Mouse (Mus musculus) ovary, postnatal 36 days (tissue): Measurements from ENCODE around the gene Rps6kc1.

Source experiments
- DNase-seq: peaks from one replicate; pipeline ENCODE4 v3.0.0; 2022; ENCODE audit warnings: low spot score, mixed read lengths

Gene Rps6kc1

GRCm38 (mm10) chr1:190763756-190764155, 147.8 kb downstream of the Rps6kc1 start:
- no peak for DNase-seq

DNA sequence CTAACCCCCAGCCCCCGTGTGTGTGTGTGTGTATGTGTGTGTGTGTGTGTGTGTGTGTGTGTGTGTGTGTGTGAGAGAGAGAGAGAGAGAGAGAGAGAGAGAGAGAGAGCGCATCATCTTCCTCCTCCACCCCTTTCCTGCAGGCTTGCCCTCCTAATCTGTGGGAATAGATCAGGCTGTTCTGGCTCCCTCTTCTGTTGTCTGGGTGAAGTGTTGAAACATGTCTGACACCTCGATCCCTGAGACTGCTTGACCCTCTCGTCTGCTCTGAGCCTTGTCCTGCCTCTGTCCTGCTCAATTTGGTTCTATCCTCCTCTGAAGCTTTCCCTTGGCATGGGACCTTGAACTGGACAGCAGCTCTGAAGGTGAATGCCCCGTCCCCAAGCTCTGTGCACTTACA, 149.8 kb downstream of the Rps6kc1 start:
- DNase-seq = peak; percentile 6

DNA sequence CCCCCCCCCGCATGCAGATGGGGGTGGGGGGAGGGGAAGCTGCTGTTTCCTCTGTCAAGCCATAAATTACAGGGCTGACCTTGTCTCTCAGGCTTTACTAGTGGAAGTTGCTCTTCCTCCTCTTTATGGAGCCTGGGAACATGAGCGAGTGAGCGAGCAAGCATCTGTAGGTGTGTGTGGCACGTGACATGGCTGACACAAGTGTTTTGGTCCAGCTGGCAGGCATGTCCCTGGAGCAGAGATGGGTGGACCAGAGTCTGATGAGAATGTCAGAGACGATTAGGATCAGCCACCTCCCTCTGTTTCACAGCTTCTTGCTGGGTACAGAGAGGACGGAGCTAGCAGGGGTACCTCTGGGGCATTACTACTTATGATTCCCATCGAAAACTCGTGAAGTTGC, 153.7 kb downstream of the Rps6kc1 start:
- no peak for DNase-seq

- DNase-seq = no peak
Measured at GRCm38 (mm10) chr1:190751794-190752570, 159.6 kb downstream of the Rps6kc1 start.

- DNase-seq = no peak
Measured at GRCm38 (mm10) chr1:190748937-190749336, 162.6 kb downstream of the Rps6kc1 start.

DNA sequence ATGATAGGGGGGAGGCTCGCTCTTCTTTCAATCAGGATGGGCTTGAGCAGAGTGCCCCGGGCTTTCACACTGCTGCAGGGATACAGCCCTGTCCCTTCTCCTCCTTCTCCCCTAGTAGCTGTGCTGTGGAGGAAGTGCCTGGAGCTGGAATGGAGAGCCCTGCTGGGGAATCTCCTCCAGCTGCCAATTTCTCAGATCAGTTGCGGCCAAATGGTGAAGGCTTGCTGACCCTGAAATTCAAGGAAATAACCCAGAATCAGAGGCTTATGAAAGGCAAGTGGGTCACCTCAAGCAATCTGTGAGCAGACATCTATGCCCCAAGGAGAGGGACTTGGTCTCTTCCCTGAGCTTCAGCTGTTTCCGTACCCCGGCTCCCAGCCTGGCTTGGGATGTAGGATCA, 170.1 kb downstream of the Rps6kc1 start:
- DNase-seq = no peak

DNA sequence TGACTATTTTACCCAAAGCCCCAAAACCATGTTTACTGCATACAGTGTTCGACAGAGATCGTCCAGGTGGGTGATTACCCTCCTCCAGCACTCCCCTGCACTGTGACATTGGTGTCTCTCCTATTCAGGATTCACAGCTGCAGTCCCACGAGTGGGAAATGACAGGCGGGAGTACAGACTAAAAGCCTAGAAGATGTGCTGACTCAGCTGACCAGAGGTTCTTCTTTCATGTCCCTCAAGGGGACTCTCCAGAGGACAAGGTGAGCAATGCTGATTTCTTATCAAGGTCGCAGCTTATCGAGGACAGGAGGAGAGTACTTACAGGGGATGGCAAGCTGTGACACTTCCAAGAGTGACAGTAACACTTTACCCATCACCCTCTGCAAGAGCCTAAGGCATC, 178.8 kb downstream of the Rps6kc1 start:
- no peak for DNase-seq

DNA sequence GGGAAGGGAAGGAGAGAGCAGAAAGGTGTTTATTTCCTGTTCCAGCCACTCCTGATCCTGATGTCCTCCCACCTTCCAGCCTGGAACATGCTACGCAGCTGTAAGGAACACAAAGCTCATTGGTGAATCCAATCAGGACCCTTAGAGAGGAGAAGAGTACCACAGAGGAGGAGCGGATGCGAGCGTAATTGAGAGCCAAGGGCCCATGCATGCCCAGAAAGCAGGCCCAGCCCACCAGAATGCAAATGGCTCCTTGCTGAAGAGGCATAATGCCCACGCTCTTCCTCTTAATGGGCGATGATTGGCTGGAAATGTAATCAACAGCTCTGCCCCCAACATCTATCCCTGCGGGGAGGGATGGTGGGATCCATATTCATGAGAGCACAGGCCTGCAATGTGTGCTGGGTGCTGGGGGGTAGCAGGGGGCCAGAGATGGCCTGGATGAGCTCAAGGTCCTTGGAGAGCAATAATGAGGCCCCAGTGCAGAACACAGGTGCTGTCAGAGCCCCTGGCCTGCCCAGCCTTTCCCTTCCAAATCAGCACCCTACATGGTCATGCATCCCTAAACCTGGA, 182.0 kb downstream of the Rps6kc1 start:
- no peak for DNase-seq

- DNase-seq = no peak
Measured at GRCm38 (mm10) chr1:190728111-190728651, 183.4 kb downstream of the Rps6kc1 start.

DNA sequence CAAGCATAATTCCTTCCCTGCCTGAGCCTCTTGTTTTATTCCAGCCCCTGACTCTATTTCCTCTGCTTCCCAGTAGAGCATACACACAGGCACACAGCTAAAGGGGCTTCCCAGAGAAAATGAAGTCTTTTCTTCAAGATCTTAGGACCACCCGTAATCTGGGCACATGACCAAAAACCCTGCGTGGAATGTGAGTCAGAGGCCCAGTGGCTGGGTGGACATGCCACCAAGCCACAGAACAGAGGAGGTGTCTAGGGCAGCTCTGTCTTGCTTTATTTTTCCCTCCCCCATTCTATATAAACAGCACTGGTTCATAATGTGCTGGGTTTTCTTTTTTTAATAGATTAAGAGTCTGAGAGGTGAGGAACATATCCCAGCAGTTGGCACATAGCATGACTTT, 184.2 kb downstream of the Rps6kc1 start:
- no peak for DNase-seq

DNA sequence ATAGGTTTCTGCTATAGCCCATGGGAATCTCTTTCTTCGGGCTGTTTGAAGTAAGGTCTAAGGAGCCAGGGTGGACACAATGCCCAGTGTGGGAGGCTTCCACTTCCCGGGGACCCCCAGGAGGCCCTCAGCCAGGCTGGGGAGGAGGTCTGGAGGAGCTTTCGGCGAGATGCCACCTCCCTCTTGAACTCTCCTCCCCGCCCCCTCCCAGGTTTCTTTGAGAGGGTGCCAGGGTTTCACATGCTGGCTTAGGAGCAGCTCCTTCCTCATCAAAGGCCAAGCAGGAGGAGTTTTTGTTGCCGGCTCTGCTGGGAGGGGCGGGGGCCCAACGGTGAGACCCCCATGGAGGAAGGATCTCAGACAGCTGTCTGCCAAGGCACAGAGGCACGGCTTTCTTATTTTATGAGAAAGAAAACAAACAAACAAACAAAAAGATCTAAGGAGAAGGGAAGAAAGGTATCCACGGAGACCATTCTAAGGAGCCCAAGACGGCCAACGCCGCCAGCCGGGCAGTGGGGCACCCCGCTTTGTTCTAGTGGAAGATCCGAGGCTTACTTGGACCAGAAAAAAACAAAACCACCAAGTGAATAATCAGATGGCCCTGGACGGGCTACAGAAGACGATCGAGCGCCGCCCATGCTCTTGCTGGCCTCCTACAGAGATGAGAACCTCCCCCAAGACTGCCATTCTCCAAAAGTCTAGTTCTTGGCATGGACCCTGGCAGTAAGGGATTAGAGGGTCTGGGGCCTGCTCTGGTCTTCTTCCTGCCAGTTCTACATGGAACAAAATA, 186.8 kb downstream of the Rps6kc1 start:
- peak; percentile 20 for DNase-seq

- DNase-seq = no peak
Measured at GRCm38 (mm10) chr1:190723926-190724430, 187.6 kb downstream of the Rps6kc1 start.

DNA sequence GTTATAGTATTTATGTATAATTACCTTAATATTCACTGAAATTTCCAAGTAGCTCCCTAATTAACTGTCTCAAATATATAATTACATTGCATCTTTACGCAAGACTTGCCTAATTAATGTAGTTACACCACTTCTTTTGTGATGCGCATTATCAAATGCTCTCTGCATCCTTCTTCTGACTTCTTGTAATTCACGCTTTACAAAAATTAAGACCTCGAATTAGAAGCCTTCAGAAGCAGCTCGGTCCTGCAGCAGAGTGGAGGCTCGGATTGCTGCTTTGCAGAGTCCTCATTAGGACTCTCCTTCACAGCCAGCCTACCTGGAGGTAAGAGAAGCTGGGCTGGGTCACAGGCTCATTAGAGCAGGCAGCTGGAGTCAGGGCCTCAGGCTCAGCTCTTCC, 197.7 kb downstream of the Rps6kc1 start:
- no peak for DNase-seq

- no peak for DNase-seq
Measured at GRCm38 (mm10) chr1:190697576-190697975, 214.0 kb downstream of the Rps6kc1 start.

GRCm38 (mm10) chr1:190695589-190695988, 216.0 kb downstream of the Rps6kc1 start:
- DNase-seq = peak; percentile 57

- peak; percentile 36 for DNase-seq
Measured at GRCm38 (mm10) chr1:190690528-190691262, 220.9 kb downstream of the Rps6kc1 start.

GRCm38 (mm10) chr1:190683060-190683459, 228.5 kb downstream of the Rps6kc1 start:
- DNase-seq = no peak

DNA sequence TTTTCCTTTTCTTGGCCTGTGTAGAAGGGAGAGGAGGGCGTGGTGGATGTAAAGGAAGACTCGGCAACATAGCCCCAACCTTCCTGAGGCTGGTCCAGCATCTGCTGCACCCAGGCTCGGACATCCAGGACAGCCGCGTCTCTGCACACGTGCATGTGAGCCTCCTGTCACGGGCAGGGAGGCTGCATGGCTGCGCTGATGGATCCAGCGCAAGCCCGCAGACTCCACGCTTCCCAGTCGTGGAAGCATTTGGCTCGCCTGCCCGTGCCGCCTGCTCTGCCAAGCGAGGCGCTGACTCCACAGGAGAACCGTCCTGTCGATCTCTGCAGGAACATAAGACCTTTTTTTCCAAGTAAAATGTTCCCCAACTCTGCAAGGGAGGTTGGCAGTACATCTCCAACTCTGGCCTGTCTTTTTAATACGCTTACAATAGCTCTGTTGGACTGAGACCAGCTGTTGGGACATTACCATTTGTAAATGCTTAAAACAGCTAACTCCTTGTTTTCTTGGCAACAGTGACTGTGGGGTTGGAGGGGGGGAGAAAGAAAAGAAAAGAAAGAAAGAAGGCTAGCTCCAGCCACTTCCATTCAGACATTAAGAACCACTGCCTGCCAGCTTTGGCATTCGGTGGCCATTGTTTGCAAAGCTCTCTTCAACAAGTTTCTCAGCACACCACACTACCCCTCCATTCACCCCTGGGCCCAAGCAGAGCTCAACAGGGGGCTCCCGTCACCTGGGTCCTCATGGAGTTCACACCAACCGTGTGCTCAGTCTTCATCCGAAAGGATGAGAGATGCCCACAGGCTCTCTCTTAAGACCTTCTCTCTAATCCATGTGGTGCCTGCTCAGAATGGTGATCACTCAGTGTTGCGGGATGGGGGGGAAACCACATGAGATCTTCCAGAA, 229.3 kb downstream of the Rps6kc1 start:
- DNase-seq = peak; percentile 33

DNA sequence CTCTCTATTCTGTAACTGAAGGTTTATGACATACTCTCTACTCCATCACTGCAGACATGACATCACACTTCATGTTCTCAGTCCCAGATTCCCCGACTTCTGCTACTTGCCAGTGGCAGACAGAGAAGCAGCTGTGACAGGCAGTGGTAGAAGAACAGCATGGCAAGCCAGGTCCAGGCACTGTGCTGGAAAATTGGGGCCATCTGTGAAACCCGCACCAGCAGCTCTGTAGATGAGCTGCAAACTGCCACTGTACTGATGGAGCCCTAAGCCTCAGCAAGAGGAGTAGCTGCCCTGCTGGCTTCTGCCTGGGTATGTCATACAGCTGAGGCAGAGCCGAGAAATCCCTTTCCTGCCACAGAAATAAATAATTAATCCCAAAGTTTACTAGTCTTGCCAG, 236.1 kb downstream of the Rps6kc1 start:
- no peak for DNase-seq

GRCm38 (mm10) chr1:190669099-190669498, 242.5 kb downstream of the Rps6kc1 start:
- DNase-seq = no peak

- peak; percentile 0 for DNase-seq
Measured at GRCm38 (mm10) chr1:190667821-190668220, 243.7 kb downstream of the Rps6kc1 start.
